Mouse (Mus musculus) MEL (cell line): ENCODE data around the gene Misp. TPM values are rescaled to one million over a fixed set of nuclear protein-coding genes. Genes with fewer than 3 reads are reported as not detected.

Experiments used
- DNase-seq: peaks from one replicate; pipeline ENCODE4 v3.0.0; 2011; ENCODE audit warnings: low read depth, low spot score
- H3K27ac ChIP-seq: 2 replicates; pipeline ENCODE4 v1.5.1; 2012; ENCODE audit warnings: low read depth, mild to moderate bottlenecking, control low read depth, low read length, moderate library complexity; ENCODE audit not compliant: control insufficient read depth
- H3K27me3 ChIP-seq, 2 experiments: fragments of 150-350 bp in 1 of 2; sonication (generic) in 1 of 2; 2 replicates each; pipeline ENCODE4 v1.6.1; 2012; ENCODE audit warnings: low read length in 2 of 2, mild to moderate bottlenecking in 2 of 2, improper control_type of control experiment in 1 of 2, moderate library complexity in 1 of 2; ENCODE audit not compliant: insufficient read depth in 2 of 2, control insufficient read depth in 1 of 2
- H3K36me3 ChIP-seq, 2 experiments: 2 replicates each; pipeline ENCODE4 v1.6.1; 2012 to 2014; ENCODE audit warnings: low read length in 2 of 2, improper control_type of control experiment in 1 of 2, inconsistent platforms in 1 of 2, mild to moderate bottlenecking in 1 of 2; ENCODE audit not compliant: insufficient read depth in 2 of 2, control insufficient read depth in 1 of 2
- H3K4me1 ChIP-seq, 2 experiments: fragments of 150-350 bp in 1 of 2; sonication (generic) in 1 of 2; 2 replicates each; pipeline ENCODE4 v1.6.1; 2012; ENCODE audit warnings: low read length in 2 of 2, improper control_type of control experiment in 1 of 2, mild to moderate bottlenecking in 1 of 2; ENCODE audit not compliant: insufficient read depth in 2 of 2, control insufficient read depth in 1 of 2
- H3K4me3 ChIP-seq, 2 experiments: fragments of 150-350 bp in 1 of 2; sonication (generic) in 1 of 2; 2 replicates each; pipeline ENCODE4 v1.5.1; 2012; ENCODE audit warnings: low read depth in 2 of 2, low read length in 2 of 2, mild to moderate bottlenecking in 2 of 2, moderate library complexity in 2 of 2, control low read depth in 1 of 2, improper control_type of control experiment in 1 of 2; ENCODE audit not compliant: control insufficient read depth in 1 of 2, insufficient read depth in 1 of 2
- H3K79me2 ChIP-seq: 2 replicates; pipeline ENCODE4 v1.6.1; 2012; ENCODE audit warnings: mild to moderate bottlenecking, low read length, moderate library complexity; ENCODE audit not compliant: control insufficient read depth, poor library complexity, insufficient read depth
- H3K9ac ChIP-seq: 2 replicates; pipeline ENCODE4 v1.6.1; 2012; ENCODE audit warnings: low read depth, mild to moderate bottlenecking, control low read depth, low read length, moderate library complexity; ENCODE audit not compliant: control insufficient read depth, poor library complexity, severe bottlenecking
- H3K9me3 ChIP-seq: fragments of 150-350 bp; sonication (generic); replicated peaks from 2 replicates; pipeline ENCODE4 v1.6.1; 2012; ENCODE audit warnings: mild to moderate bottlenecking, low read length, improper control_type of control experiment, moderate library complexity; ENCODE audit not compliant: insufficient read depth
- CTCF ChIP-seq, 3 experiments: IDR thresholded peaks in 2 of 3; conservative IDR thresholded peaks in 1 of 3; 2 replicates each; pipeline ENCODE4 v1.5.1; 2011 to 2012; ENCODE audit warnings: low read length in 3 of 3, low read depth in 2 of 3, mild to moderate bottlenecking in 2 of 3, improper control_type of control experiment in 1 of 3, inconsistent platforms in 1 of 3, mixed read lengths in 1 of 3, moderate library complexity in 1 of 3; ENCODE audit not compliant: control insufficient read depth in 1 of 3, insufficient read depth in 1 of 3, poor library complexity in 1 of 3, severe bottlenecking in 1 of 3
- ELF1 ChIP-seq: IDR thresholded peaks from 2 replicates; pipeline ENCODE4 v1.6.1; 2014; ENCODE audit warnings: low read depth, mild to moderate bottlenecking, inconsistent platforms, low read length, improper control_type of control experiment, moderate library complexity
- EP300 ChIP-seq, 2 experiments: IDR thresholded peaks; 2 replicates each; pipeline ENCODE4 v1.6.1; 2011; ENCODE audit warnings: improper control_type of control experiment in 2 of 2, low read length in 2 of 2, low read depth in 1 of 2, mild to moderate bottlenecking in 1 of 2
- GATA1 ChIP-seq: IDR thresholded peaks from 2 replicates; pipeline ENCODE4 v1.6.1; 2011; ENCODE audit warnings: low read depth, low read length, improper control_type of control experiment
- HCFC1 ChIP-seq: IDR thresholded peaks from 2 replicates; pipeline ENCODE4 v1.6.1; 2012; ENCODE audit warnings: low read depth, mild to moderate bottlenecking, inconsistent platforms, low read length, improper control_type of control experiment, moderate library complexity
- JUND ChIP-seq: IDR thresholded peaks from 2 replicates; pipeline ENCODE4 v1.6.1; 2011; ENCODE audit warnings: low read depth, mild to moderate bottlenecking, improper control_type of control experiment, low read length
- KAT2A ChIP-seq: conservative IDR thresholded peaks from 2 replicates; pipeline ENCODE4 v1.6.1; 2012; ENCODE audit warnings: low read depth, low read length, improper control_type of control experiment, inconsistent platforms
- MAZ ChIP-seq: IDR thresholded peaks from 2 replicates; pipeline ENCODE4 v1.6.1; 2012; ENCODE audit warnings: low read depth, mild to moderate bottlenecking, inconsistent platforms, low read length, improper control_type of control experiment
- MXI1 ChIP-seq: IDR thresholded peaks from 2 replicates; pipeline ENCODE4 v1.6.1; 2011; ENCODE audit warnings: mild to moderate bottlenecking, low read depth, low read length, improper control_type of control experiment
- NELFE ChIP-seq: IDR thresholded peaks from 2 replicates; pipeline ENCODE4 v1.6.1; 2011; ENCODE audit warnings: low read depth, low read length, improper control_type of control experiment
- NRF1 ChIP-seq: IDR thresholded peaks from 2 replicates; pipeline ENCODE4 v1.6.1; 2014; ENCODE audit warnings: low read depth, mild to moderate bottlenecking, inconsistent platforms, low read length, improper control_type of control experiment, moderate library complexity; ENCODE audit not compliant: poor library complexity, insufficient read depth, severe bottlenecking
- POLR2A ChIP-seq, 2 experiments: IDR thresholded peaks; 2 replicates each; pipeline ENCODE4 v1.6.1; 2011 to 2012; ENCODE audit warnings: low read length in 2 of 2, mild to moderate bottlenecking in 2 of 2, control low read depth in 1 of 2, improper control_type of control experiment in 1 of 2, low read depth in 1 of 2, moderate library complexity in 1 of 2; ENCODE audit not compliant: control insufficient read depth in 1 of 2, insufficient read depth in 1 of 2, poor library complexity in 1 of 2
- POLR2AphosphoS2 ChIP-seq: IDR thresholded peaks from 2 replicates; pipeline ENCODE4 v1.6.1; 2011; ENCODE audit warnings: low read length, improper control_type of control experiment
- POLR2AphosphoS5 ChIP-seq: IDR thresholded peaks from 2 replicates; pipeline ENCODE4 v1.6.1; 2012; ENCODE audit warnings: low read depth, borderline replicate concordance, mild to moderate bottlenecking, inconsistent platforms, low read length, moderate library complexity, mixed read lengths
- TBP ChIP-seq: IDR thresholded peaks from 2 replicates; pipeline ENCODE4 v1.8.0; 2011; ENCODE audit warnings: low read depth, low read length, improper control_type of control experiment
- TCF12 ChIP-seq: IDR thresholded peaks from 2 replicates; pipeline ENCODE4 v1.6.1; 2014; ENCODE audit warnings: low read depth, mild to moderate bottlenecking, inconsistent platforms, low read length, improper control_type of control experiment, moderate library complexity
- UBTF ChIP-seq: IDR thresholded peaks from 2 replicates; pipeline ENCODE4 v1.6.1; 2012; ENCODE audit warnings: low read depth, mild to moderate bottlenecking, inconsistent platforms, low read length, improper control_type of control experiment, moderate library complexity, borderline replicate concordance; ENCODE audit not compliant: insufficient read depth
- USF2 ChIP-seq, 2 experiments: IDR thresholded peaks; 2 replicates each; pipeline ENCODE4 v1.6.1; 2011 to 2012; ENCODE audit warnings: improper control_type of control experiment in 2 of 2, low read length in 2 of 2, borderline replicate concordance in 1 of 2, inconsistent platforms in 1 of 2, low read depth in 1 of 2, mild to moderate bottlenecking in 1 of 2; ENCODE audit not compliant: insufficient read depth in 1 of 2
- ZC3H11A ChIP-seq: IDR thresholded peaks from 2 replicates; pipeline ENCODE4 v1.6.1; 2012; ENCODE audit warnings: low read depth, mild to moderate bottlenecking, inconsistent platforms, low read length, improper control_type of control experiment
- ZKSCAN1 ChIP-seq: IDR thresholded peaks from 2 replicates; pipeline ENCODE4 v1.6.1; 2012; ENCODE audit warnings: low read depth, mild to moderate bottlenecking, inconsistent platforms, low read length, improper control_type of control experiment, moderate library complexity
- ZMIZ1 ChIP-seq: IDR thresholded peaks from 2 replicates; pipeline ENCODE4 v1.6.1; 2012; ENCODE audit warnings: low read depth, mild to moderate bottlenecking, inconsistent platforms, low read length, improper control_type of control experiment, moderate library complexity
- ZNF384 ChIP-seq: IDR thresholded peaks from 2 replicates; pipeline ENCODE4 v1.6.1; 2012; ENCODE audit warnings: low read depth, mild to moderate bottlenecking, inconsistent platforms, low read length, improper control_type of control experiment
- polyA plus RNA-seq, 2 experiments: library from polyadenylated mRNA; stranded (reverse) in 1 of 2; unstranded in 1 of 2; fragments of >175 nt in 1 of 2; fragments of >200 nt in 1 of 2; gene quantifications; 2 replicates each; pipeline versions ENCODE4 v1.2.1 to v1.2.4; 2012; ENCODE audit warnings: low replicate concordance in 2 of 2, low read depth in 1 of 2; ENCODE audit not compliant: insufficient read length in 2 of 2, insufficient read depth in 1 of 2, missing spikeins in 1 of 2
- total RNA-seq: library from RNA; depleted of rRNA; stranded (reverse); fragments of 300-350 nt; gene quantifications from 2 replicates; pipeline ENCODE4 v1.2.3, GENCODE M21; 2012

Misp gene
- total and polyA plus RNA-seq, 3 experiments, result not detected

DNA sequence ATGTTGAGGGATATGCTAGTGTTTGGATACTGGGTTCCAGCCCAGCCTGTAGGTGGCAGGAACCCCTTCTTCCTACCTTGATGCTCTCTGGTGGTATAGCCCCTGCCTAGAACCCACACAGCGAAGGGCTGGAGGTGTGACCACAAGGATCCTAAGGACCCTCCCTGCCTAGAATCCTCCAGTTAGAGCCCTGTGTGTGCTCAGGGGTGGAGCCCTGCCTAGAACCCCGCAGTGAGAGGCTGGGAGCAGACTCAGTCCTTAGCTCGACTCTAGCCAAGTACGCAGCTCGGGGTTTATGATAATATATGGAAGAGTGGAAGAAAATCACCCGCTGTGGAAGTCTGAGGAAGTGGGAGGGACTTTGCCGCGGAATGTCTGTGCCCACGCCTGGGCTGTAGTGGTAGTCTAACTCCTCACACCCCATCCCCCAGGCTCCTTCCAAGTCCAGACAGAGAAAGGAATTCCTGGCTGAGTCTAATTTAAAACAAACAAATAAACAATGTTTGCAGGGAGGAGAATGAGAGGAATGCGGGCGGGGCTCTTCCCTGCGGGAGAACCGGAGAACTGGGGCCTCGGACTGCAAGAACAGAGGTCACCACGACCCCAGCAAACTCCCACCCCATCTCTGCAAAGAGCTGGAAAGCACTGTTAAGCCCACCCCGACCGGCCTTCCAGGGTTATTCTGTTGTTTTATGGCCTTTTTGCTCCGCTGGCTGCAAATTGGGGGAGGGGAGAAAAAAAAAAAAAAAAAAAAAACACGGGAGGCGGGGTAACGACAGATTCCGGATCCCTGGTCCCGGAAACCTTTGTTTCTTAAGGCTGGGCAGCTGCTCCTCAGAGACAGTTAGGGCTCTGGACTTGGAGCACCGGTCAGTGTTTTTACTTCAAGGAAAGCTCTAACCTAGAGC is 20.1 kb downstream of the Misp start:
- peak; percentile 81 for TF ChIP-seq TBP
- peak; percentile 42; the same call in 1 of the 2 replicates for TF ChIP-seq MXI1
- TF ChIP-seq NRF1, result peak; percentile 40; the same call in 1 of the 2 replicates
- no peak for TF ChIP-seq POLR2AphosphoS5
- TF ChIP-seq UBTF, result no peak
- no peak for TF ChIP-seq GATA1
- TF ChIP-seq ELF1, result no peak
- TF ChIP-seq ZMIZ1, result peak; percentile 86
- TF ChIP-seq JUND, result no peak
- peak; percentile 53; the same call in 1 of the 2 replicates for TF ChIP-seq POLR2AphosphoS2
- no peak for TF ChIP-seq ZC3H11A
- TF ChIP-seq KAT2A, result no peak
- TF ChIP-seq HCFC1, result 0 out of 2 replicates have a peak, but pooled peaks have one; percentile 3
- TF ChIP-seq POLR2A (IDR thresholded peaks at IDR 0.05; ENCODE audit: control insufficient read depth in 1 of 2, insufficient read depth in 1 of 2, low read depth in 1 of 2, low read length in 2 of 2, poor library complexity in 1 of 2), result peak; percentile 41 to 70; a peak in 2 of 4 replicates
- TF ChIP-seq NELFE, result peak; percentile 69
- peak; percentile 62 for TF ChIP-seq TCF12
- no peak; the same call in 1 of the 2 replicates for TF ChIP-seq MAZ
- peak; percentile 97 for TF ChIP-seq ZNF384
- TF ChIP-seq ZKSCAN1, result no peak
- TF ChIP-seq CTCF (IDR thresholded peaks at IDR 0.05 in 2 of 3, conservative IDR thresholded peaks at IDR 0.05 in 1 of 3; ENCODE audit: control insufficient read depth in 1 of 3, insufficient read depth in 1 of 3, low read depth in 2 of 3, low read length in 3 of 3, poor library complexity in 1 of 3, severe bottlenecking in 1 of 3), result 0 out of 6 replicates have a peak, but pooled peaks of 1 of the 3 experiments have one; percentile 4
- no peak for TF ChIP-seq USF2 (IDR thresholded peaks at IDR 0.05; ENCODE audit: borderline replicate concordance in 1 of 2, insufficient read depth in 1 of 2, low read depth in 1 of 2, low read length in 2 of 2)
- no peak for TF ChIP-seq EP300 (IDR thresholded peaks at IDR 0.05; ENCODE audit: low read depth in 1 of 2, low read length in 2 of 2)
- H3K27me3 ChIP-seq, result no peaks in the 10 kb centered on the region
- no peaks in the 10 kb centered on the region for H3K79me2 ChIP-seq
- H3K36me3 ChIP-seq, result no peaks in the 10 kb centered on the region; a peak in 1 of 4 replicates
- peak overlapping the region; percentile 49 to 80 for H3K4me3 ChIP-seq
- peaks cover 0 to 3% of the 10 kb centered on the region in 2 experiments; a peak in 1 of 4 replicates for H3K4me1 ChIP-seq
- H3K9ac ChIP-seq, result peak overlapping the region; percentile 67
- peak; percentile 84 for DNase-seq
- no peak overlapping the region for H3K27ac ChIP-seq
- no peaks in the 10 kb centered on the region for H3K9me3 ChIP-seq
